Mouse (Mus musculus) Patski (cell line): Measurements from ENCODE around the gene Eef1a1. TPM values are rescaled to one million over a fixed set of nuclear protein-coding genes. Genes with fewer than 3 reads are reported as not detected.

Experiments
- ATAC-seq: fragments of 100-300 bp; one replicate; pipeline ENCODE4 v1.8.0; 2021
- CTCF ChIA-PET: fragments of 350-600 bp; sonication (Branson Sonifier 250); formaldehyde crosslinking; loops from one replicate; lab custom pipeline; 2022; ENCODE audit warnings: inconsistent platforms; lab: Charles Lee
- POLR2A ChIA-PET: fragments of 350-600 bp; sonication (Branson Sonifier 250); formaldehyde crosslinking; loops from one replicate; lab custom pipeline; 2022; ENCODE audit warnings: antibody characterized with exemption, inconsistent platforms; lab: Charles Lee
- DNase-seq: peaks from one replicate; pipeline ENCODE4 v3.0.0-alpha.2; 2011; ENCODE audit warnings: low read depth, low spot score
- H3K27me3 ChIP-seq: fragments of 371-371 bp; one replicate; pipeline ENCODE4 v1.5.1; 2021
- CTCF ChIP-seq: fragments of 100-300 bp; IDR thresholded peaks from one replicate; pipeline ENCODE4 v1.5.1; 2021
- in situ Hi-C: fragments of 300-500 bp; cut with MboI; formaldehyde crosslinking; loops from 3 replicates; pipeline ENCODE4 v1.11.1; 2018; ENCODE audit warnings: low pct_unique_long_range_greater_than_20kb, mixed read lengths
- polyA plus RNA-seq: library from polyadenylated mRNA; unstranded; gene quantifications from one replicate; pipeline ENCODE4 v1.2.3, GENCODE M21; 2021

Eef1a1 gene
- polyA plus RNA-seq, 1 experiment from 2014 or later: 8,737 TPM

DNA sequence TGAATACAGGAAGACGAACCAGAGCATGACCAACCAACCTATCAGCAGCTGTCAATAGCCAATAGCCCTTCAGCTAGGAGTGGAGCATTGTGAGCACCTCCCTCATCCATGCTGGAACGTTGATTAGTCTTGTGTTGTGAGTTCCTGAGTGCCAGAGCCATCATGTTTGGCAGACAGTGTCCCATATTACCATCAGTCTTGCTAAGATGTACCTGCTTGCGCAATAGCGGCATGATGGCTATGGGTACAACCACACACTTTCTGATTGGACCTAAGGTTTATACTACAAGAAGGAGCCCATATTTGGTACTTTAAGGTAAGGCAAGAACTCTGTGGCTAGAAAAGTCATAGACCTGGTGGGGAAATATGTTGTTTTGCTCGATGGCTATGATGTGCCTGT lies 22.8 kb upstream of the Eef1a1 start:
- CTCF ChIA-PET: no interaction called here
- TF ChIP-seq CTCF: no peak
- no peaks in the 10 kb centered on the region for H3K27me3 ChIP-seq
- DNase-seq (no peak), ATAC-seq (no peak)
- POLR2A ChIA-PET: no interaction called here
- in situ Hi-C loops: no loop called here

GRCm38 (mm10) chr9:78508106-78508786 lies 19.3 kb upstream of the Eef1a1 start:
- H3K27me3 ChIP-seq: no peaks in the 10 kb centered on the region
- no peak for ATAC-seq
- ChIA-PET CTCF (no interaction called here), POLR2A (interaction anchor here (0.6 to 0.9 kb wide), 2 partner anchors 17 to 26 kb away, joined by 3 read pairs; no protein-coding TSS in a partner anchor)
- in situ Hi-C loops: no loop called here
- DNase-seq: no peak
- no peak for TF ChIP-seq CTCF

DNA sequence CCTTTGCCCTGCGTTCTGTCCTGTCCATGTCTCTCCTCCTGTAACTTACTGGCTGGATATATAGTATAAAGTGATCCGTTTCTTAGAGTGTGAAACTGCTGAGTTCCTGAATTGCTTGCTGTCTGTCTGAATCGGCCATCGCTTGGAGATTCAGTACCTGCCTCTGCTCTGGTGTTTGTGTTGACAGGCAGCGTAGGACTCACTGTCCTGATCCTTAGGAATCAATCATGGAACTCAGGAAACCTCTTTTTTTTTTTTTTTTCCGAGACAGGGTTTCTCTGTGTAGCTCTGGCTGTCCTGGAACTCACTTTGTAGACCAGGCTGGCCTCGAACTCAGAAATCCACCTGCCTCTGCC lies 17.7 kb upstream of the Eef1a1 start:
- no peak for TF ChIP-seq CTCF
- in situ Hi-C loops: no loop called here
- ChIA-PET CTCF (no interaction called here), POLR2A (no interaction called here)
- DNase-seq (no peak), ATAC-seq (peak; percentile 23)
- H3K27me3 ChIP-seq: no peaks in the 10 kb centered on the region

DNA sequence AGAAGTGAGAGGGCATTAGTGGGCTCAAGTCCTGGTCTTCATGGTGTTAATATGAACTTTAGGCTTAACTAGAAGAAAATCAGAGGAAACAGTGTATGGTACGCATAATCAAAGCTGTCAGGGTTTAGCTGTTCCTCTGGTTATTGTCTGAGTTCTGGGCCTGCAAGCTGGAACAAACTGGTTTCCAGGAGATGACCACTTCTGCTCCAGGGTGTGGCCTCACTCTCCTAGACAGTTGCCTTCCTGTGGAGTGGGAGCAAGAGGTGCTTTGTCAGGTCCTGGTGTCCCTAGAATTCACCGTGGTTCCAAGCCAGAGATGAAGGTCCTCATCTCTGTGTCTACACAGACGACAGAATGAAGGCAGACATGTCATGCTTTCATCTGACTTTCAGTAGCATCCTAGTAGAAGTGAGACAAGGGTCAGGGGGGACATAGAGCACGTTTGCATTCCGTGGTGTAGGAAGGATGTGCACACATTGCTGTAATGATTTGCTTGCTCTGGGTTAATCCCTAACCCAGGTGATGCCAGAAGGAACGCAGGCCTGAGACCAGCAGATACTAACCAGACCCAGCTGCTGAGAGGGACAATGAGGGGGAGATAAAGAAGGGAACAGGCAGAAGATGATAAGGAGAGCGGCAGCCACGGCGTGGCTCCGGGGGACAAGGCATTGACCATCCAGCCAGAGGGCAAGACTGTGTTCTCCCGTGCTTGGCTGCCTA lies 17.2 kb upstream of the Eef1a1 start:
- ChIA-PET CTCF (interaction anchor here (2.6 kb wide), 1 partner anchor 10 kb away, joined by 8 read pairs; no protein-coding TSS in a partner anchor), POLR2A (no interaction called here)
- in situ Hi-C loops: no loop called here
- peak; percentile 40 for ATAC-seq
- H3K27me3 ChIP-seq: no peaks in the 10 kb centered on the region
- no peak for DNase-seq
- no peak for TF ChIP-seq CTCF

DNA sequence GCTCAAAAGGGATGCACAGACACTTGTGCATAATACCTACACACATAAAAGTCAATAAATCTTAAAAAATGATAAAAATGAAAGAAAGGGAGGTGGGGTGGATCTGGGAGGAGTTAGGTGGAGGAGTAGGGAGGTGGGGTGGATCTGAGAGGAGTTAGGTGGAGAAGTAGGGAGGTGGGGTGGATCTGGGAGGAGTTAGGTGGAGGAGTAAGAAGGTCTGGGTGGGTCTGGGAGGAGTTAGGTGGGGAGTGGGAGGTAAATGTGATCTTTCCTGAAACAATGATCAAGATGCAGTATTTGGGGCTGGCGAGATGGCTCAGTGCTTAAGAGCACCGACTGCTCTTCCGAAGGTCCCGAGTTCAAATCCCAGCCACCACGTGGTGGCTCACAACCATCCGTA lies 16.3 kb upstream of the Eef1a1 start:
- no peaks in the 10 kb centered on the region for H3K27me3 ChIP-seq
- ChIA-PET CTCF (interaction anchor here (0.9 to 2.6 kb wide), 4 partner anchors 11 to 42 kb away, joined by 3 to 8 read pairs (median 3); no protein-coding TSS in a partner anchor), POLR2A (interaction anchor here (2.1 to 3.6 kb wide), 2 partner anchors 15 to 25 kb away, joined by 12 to 29 read pairs; no protein-coding TSS in a partner anchor)
- ATAC-seq: no peak
- DNase-seq: no peak
- in situ Hi-C loops: no loop called here
- TF ChIP-seq CTCF: no peak

DNA sequence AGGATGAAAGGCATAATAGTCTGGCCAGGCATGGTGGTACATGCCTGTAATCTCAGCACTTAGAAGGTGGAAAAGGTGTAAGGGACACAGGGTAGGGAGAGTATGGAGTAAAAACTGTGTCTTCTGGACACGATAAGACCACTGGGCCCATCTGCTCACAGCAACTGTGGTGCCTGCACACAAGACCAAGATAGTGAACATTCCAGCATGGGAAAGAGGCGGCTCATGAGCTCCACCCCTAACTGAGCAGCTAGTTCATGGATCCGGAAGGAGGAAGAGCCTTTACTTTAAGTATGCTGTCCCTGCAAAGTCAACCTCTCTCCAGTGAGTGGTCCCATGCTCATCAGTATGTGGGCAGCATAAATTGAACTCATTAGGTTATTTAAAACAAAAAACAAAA lies 15.7 kb upstream of the Eef1a1 start:
- no peaks in the 10 kb centered on the region for H3K27me3 ChIP-seq
- ATAC-seq: no peak
- DNase-seq: no peak
- in situ Hi-C loops: no loop called here
- ChIA-PET CTCF (interaction anchor here (0.9 to 3.2 kb wide), 6 partner anchors 12 to 43 kb away, joined by 3 to 17 read pairs (median 4); no protein-coding TSS in a partner anchor), POLR2A (interaction anchor here (0.9 to 3.6 kb wide), 3 partner anchors 16 to 31 kb away, joined by 3 to 29 read pairs (median 12); no protein-coding TSS in a partner anchor)
- no peak for TF ChIP-seq CTCF

DNA sequence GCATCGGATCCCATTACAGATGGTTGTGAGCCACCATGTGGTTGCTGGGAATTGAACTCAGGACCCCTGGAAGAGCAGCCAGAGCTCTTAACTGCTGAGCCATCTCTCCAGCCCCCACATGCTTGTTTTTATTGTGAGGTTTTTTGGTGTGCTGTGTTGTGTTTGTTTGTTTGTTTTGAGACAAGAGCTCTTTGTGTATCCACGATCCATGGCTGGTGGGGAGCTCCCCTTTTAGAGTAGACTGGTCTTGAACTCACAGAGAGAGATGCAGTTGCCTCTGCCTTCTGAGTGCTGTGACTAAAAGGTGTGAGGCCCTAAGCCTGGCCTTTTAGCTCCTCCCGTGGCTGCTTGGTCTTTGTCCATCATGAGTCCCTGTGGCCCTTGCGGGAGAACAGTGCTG lies 15.2 kb upstream of the Eef1a1 start:
- TF ChIP-seq CTCF: no peak
- CTCF ChIA-PET: interaction anchor here (0.9 to 3.2 kb wide), 8 partner anchors 12 to 43 kb away, joined by 3 to 17 read pairs (median 4); partner anchors contain the start of gene Eef1a1
- no peak for DNase-seq
- POLR2A ChIA-PET: interaction anchor here (0.9 to 3.6 kb wide), 3 partner anchors 16 to 32 kb away, joined by 3 to 29 read pairs (median 12); no protein-coding TSS in a partner anchor
- no peaks in the 10 kb centered on the region for H3K27me3 ChIP-seq
- ATAC-seq: no peak
- in situ Hi-C loops: no loop called here

DNA sequence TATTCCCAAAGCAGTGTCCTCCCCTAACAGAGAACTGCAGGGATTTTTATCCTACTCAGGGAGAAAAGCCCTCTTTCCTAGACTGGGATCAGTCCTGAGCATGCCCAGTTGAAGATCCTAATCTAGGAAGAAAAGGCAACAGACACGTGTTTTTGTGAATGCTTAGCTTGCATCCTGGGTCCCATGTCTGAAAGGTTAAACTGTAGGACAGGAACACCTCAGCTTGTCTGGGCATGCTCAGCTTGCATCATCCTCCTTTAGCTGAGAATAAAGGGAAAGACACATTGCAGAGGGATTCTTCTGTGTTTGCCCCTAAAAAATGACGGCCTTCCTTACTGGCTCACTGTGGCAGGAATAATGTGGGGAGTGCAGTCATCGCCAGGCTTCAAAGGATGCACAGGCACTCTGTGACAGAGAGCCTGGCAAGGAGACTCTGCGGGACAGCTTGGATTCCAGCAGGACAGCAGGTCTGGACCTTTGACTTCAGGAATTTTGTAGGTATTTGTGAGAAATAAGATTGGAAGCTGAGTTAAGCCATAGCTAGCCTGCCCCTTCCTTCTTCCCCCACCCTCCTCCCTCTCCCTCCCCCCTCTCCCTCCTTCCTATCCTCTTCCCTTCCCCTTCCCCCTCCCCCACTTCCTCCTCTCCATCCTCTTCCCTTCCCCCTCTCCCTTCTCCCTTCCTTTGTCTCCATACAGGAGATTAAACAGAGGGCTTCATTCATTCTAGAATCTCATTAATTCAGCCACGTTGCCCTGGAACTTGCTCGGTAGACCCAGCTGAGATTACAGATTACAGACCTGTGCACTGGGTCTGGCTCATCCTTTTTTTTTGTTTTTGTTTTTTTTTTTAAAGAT lies 14.5 kb upstream of the Eef1a1 start:
- no peak for DNase-seq
- in situ Hi-C loops: no loop called here
- ATAC-seq: peak; percentile 9
- POLR2A ChIA-PET: interaction anchor here (0.9 to 3.6 kb wide), 3 partner anchors 17 to 33 kb away, joined by 3 to 29 read pairs (median 12); no protein-coding TSS in a partner anchor
- TF ChIP-seq CTCF: no peak
- H3K27me3 ChIP-seq: no peaks in the 10 kb centered on the region
- CTCF ChIA-PET: interaction anchor here (1.0 to 3.2 kb wide), 7 partner anchors 13 to 44 kb away, joined by 3 to 17 read pairs (median 4); partner anchors contain the start of gene Eef1a1

- ATAC-seq (peak; percentile 92), DNase-seq (peak; percentile 88)
- ChIA-PET CTCF (interaction anchor here (1.1 to 2.0 kb wide), 3 partner anchors 10 to 30 kb away, joined by 3 to 6 read pairs (median 4); no protein-coding TSS in a partner anchor), POLR2A (interaction anchor here (0.8 to 2.1 kb wide), 4 partner anchors 14 to 30 kb away, joined by 3 to 7 read pairs (median 5); no protein-coding TSS in a partner anchor)
- no peaks in the 10 kb centered on the region for H3K27me3 ChIP-seq
- TF ChIP-seq CTCF: peak; percentile 67
- in situ Hi-C loops: no loop called here
Observed at GRCm38 (mm10) chr9:78501284-78501683, 12.3 kb upstream of the Eef1a1 start.
